Mouse (Mus musculus): ENCODE measurements at regions not wholly inside any gene's neighbourhood (a gene's known extent, or its start where the extent isn't known, plus 50 kb on each side); places are given as distances from the start of the nearest gene placed in this dataset.
A peak's percentile ranks its signal among the peaks of the same experiment; 100 is the strongest.

DNA sequence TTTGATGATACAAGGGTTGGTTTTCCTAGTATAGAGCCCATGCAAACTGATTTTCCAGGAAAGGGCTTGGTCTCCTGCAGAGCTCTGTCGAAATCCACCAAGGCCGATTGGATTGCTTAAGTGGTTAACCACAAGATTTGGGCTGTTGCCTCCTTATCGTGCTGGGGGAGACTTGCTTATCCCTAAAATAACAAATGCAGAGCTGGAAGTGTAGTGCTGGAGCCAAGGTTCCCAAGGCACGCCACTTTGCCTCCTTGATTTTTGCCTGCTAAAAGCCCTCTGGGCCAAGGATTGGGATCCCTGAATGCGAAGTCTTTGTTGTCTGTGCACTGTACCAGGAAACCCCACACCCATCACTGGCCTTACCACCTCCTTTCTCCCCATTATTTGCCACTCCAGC, 52.8 kb upstream of the Tmem178 start:
- TF ChIP-seq POLR2A (IDR thresholded peaks at IDR 0.05; ENCODE audit: low read depth, low read length) (no peak), CTCF (IDR thresholded peaks at IDR 0.05; ENCODE audit: borderline replicate concordance, insufficient read depth, low read length) (no peak)
- peaks cover 16% of the 10 kb centered on the region for H3K4me1 ChIP-seq (ENCODE audit: control insufficient read depth, insufficient read depth, low read length)
- no peak overlapping the region for H3K4me3 ChIP-seq (ENCODE audit: insufficient read depth, low read length)
- peak overlapping the region; percentile 90 for H3K27ac ChIP-seq (ENCODE audit: insufficient read depth, low read length)

GRCm38 (mm10) chr17:80889095-80889494, 55.3 kb upstream of the Tmem178 start:
- Histone ChIP-seq H3K4me3 (ENCODE audit: insufficient read depth, low read length) (no peak overlapping the region), H3K4me1 (ENCODE audit: control insufficient read depth, insufficient read depth, low read length) (peaks cover 21% of the 10 kb centered on the region), H3K27ac (ENCODE audit: insufficient read depth, low read length) (no peak overlapping the region)
- TF ChIP-seq CTCF (IDR thresholded peaks at IDR 0.05; ENCODE audit: borderline replicate concordance, insufficient read depth, low read length) (no peak), POLR2A (IDR thresholded peaks at IDR 0.05; ENCODE audit: low read depth, low read length) (no peak)

- peaks cover 21% of the 10 kb centered on the region for H3K4me1 ChIP-seq (ENCODE audit: control insufficient read depth, insufficient read depth, low read length)
- no peak for TF ChIP-seq POLR2A (IDR thresholded peaks at IDR 0.05; ENCODE audit: low read depth, low read length)
- TF ChIP-seq CTCF (IDR thresholded peaks at IDR 0.05; ENCODE audit: borderline replicate concordance, insufficient read depth, low read length): no peak
- H3K27ac ChIP-seq (ENCODE audit: insufficient read depth, low read length): peak overlapping the region; percentile 75
- no peak overlapping the region for H3K4me3 ChIP-seq (ENCODE audit: insufficient read depth, low read length)
These were observed 56.7 kb upstream of the Tmem178 start for GRCm38 (mm10) chr17:80887749-80888119.

DNA sequence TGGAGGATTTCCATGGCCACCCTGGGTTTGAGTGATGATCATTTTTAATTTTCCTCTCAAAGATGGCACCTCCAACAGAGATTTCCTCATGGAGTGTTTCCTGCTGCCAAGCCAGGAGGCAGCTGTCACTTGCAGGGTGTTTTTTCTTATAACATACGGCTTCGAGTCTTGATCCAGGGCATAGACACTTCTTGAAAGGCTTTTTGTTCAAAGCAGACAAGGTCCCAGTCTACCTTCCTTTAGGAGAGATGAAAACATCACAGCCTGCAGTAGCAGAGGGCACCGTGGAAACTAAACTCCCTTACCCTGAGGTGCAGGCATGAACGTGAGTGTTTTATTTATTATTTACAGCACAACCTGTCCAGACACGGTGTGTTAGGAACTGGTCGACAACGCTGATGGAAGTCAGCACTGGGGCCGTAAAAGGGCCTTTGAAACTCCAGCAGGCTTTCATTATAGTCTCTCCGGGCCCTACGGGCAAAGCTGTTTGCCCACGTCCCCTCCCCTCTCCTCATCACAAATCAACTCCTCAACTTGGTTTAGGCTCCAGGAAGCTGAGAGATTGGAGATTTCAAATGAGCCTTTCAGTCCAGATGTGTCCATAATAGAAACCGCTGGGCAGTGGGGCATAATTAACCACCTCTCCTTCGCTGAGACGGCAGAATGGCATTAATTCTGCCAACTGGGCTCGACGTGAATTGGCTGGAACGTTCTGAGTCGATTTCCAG, 57.2 kb upstream of the Tmem178 start:
- Histone ChIP-seq H3K27ac (ENCODE audit: insufficient read depth, low read length) (peak overlapping the region; percentile 75), H3K4me3 (ENCODE audit: insufficient read depth, low read length) (no peak overlapping the region), H3K4me1 (ENCODE audit: control insufficient read depth, insufficient read depth, low read length) (peaks cover 21% of the 10 kb centered on the region)
- TF ChIP-seq POLR2A (IDR thresholded peaks at IDR 0.05; ENCODE audit: low read depth, low read length): no peak
- TF ChIP-seq CTCF (IDR thresholded peaks at IDR 0.05; ENCODE audit: borderline replicate concordance, insufficient read depth, low read length): no peak

- TF ChIP-seq POLR2A (IDR thresholded peaks at IDR 0.05; ENCODE audit: low read depth, low read length) (no peak), CTCF (IDR thresholded peaks at IDR 0.05; ENCODE audit: borderline replicate concordance, insufficient read depth, low read length) (no peak)
- Histone ChIP-seq H3K27ac (ENCODE audit: insufficient read depth, low read length) (peak overlapping the region; percentile 89), H3K4me1 (ENCODE audit: control insufficient read depth, insufficient read depth, low read length) (peaks cover 15% of the 10 kb centered on the region), H3K4me3 (ENCODE audit: insufficient read depth, low read length) (no peak overlapping the region)
These were observed 58.2 kb upstream of the Tmem178 start for GRCm38 (mm10) chr17:80886211-80886701.

- TF ChIP-seq CTCF (IDR thresholded peaks at IDR 0.05; ENCODE audit: borderline replicate concordance, insufficient read depth, low read length): no peak
- no peak for TF ChIP-seq POLR2A (IDR thresholded peaks at IDR 0.05; ENCODE audit: low read depth, low read length)
- Histone ChIP-seq H3K4me3 (ENCODE audit: insufficient read depth, low read length) (no peak overlapping the region), H3K27ac (ENCODE audit: insufficient read depth, low read length) (peak overlapping the region; percentile 89), H3K4me1 (ENCODE audit: control insufficient read depth, insufficient read depth, low read length) (peaks cover 11% of the 10 kb centered on the region)
These were observed 58.7 kb upstream of the Tmem178 start for GRCm38 (mm10) chr17:80885706-80886105.

- Histone ChIP-seq H3K27ac (ENCODE audit: insufficient read depth, low read length) (no peak overlapping the region), H3K4me3 (ENCODE audit: insufficient read depth, low read length) (no peak overlapping the region), H3K4me1 (ENCODE audit: control insufficient read depth, insufficient read depth, low read length) (peaks cover 11% of the 10 kb centered on the region)
- no peak for TF ChIP-seq CTCF (IDR thresholded peaks at IDR 0.05; ENCODE audit: borderline replicate concordance, insufficient read depth, low read length)
These were observed 59.5 kb upstream of the Tmem178 start for GRCm38 (mm10) chr17:80884886-80885285.

DNA sequence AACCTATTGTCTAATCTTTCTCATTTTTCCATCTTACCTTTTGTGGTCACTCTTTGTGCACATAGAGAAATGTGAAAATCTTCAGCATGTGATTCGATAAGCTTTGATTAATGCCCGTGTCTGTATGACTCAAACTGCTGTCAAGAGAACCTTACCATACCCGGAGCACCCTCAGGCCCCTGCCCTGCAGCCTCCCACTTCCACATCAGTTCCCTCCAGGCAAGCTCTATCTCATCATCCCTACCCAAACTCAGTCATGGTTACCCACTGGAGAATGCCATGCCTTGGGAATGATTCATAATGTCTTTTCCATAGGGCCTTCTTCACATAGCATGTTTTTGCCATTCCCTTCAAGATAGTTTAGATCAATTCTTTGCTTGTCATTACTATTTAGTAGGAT, 62.0 kb upstream of the Tmem178 start:
- no peak overlapping the region for H3K27ac ChIP-seq (ENCODE audit: insufficient read depth, low read length)
- no peak overlapping the region for H3K4me3 ChIP-seq (ENCODE audit: insufficient read depth, low read length)
- TF ChIP-seq POLR2A (IDR thresholded peaks at IDR 0.05; ENCODE audit: low read depth, low read length) (no peak), CTCF (IDR thresholded peaks at IDR 0.05; ENCODE audit: borderline replicate concordance, insufficient read depth, low read length) (no peak)
- peaks cover 11% of the 10 kb centered on the region for H3K4me1 ChIP-seq (ENCODE audit: control insufficient read depth, insufficient read depth, low read length)

DNA sequence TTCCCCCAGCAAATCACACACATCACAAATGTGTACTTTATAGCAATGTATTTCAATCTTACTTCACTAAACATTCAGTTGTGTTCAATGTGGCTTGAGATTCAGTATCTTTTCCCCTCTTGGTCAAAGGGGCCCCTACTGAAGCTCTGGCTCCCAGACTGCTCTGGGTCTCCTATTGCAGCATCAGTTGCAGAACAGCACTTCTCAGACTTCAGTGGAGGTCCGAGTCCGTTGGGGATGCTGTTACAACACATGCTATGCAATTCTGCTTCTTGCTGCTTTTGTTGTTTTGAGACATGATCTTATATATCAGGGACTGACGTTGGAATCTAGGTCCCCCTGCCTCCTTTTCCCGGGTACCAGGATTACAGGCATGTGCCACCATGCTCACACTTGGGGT, 64.1 kb upstream of the Tmem178 start:
- peaks cover 3% of the 10 kb centered on the region for H3K4me1 ChIP-seq (ENCODE audit: control insufficient read depth, insufficient read depth, low read length)
- TF ChIP-seq POLR2A (IDR thresholded peaks at IDR 0.05; ENCODE audit: low read depth, low read length) (no peak), CTCF (IDR thresholded peaks at IDR 0.05; ENCODE audit: borderline replicate concordance, insufficient read depth, low read length) (no peak)
- H3K27ac ChIP-seq (ENCODE audit: insufficient read depth, low read length): peak overlapping the region; percentile 8; the same call in 1 of the 2 replicates
- no peak overlapping the region for H3K4me3 ChIP-seq (ENCODE audit: insufficient read depth, low read length)

GRCm38 (mm10) chr17:80875352-80876044, 68.9 kb upstream of the Tmem178 start:
- Histone ChIP-seq H3K4me3 (ENCODE audit: insufficient read depth, low read length) (no peak overlapping the region), H3K27ac (ENCODE audit: insufficient read depth, low read length) (no peak overlapping the region), H3K4me1 (ENCODE audit: control insufficient read depth, insufficient read depth, low read length) (no peaks in the 10 kb centered on the region; the same call in 1 of the 2 replicates)
- TF ChIP-seq CTCF (IDR thresholded peaks at IDR 0.05; ENCODE audit: borderline replicate concordance, insufficient read depth, low read length) (peak; percentile 35; the same call in 1 of the 2 replicates), POLR2A (IDR thresholded peaks at IDR 0.05; ENCODE audit: low read depth, low read length) (no peak)
